Mouse (Mus musculus) MEL (cell line): ENCODE results near the gene Cdh23. TPM values are rescaled to one million over a fixed set of nuclear protein-coding genes. Genes with fewer than 3 reads are reported as not detected.

Experiments used
- DNase-seq: peaks from one replicate; pipeline ENCODE4 v3.0.0; 2011; ENCODE audit warnings: low read depth, low spot score
- H3K27ac ChIP-seq: 2 replicates; pipeline ENCODE4 v1.5.1; 2012; ENCODE audit warnings: low read depth, mild to moderate bottlenecking, control low read depth, low read length, moderate library complexity; ENCODE audit not compliant: control insufficient read depth
- H3K27me3 ChIP-seq, 2 experiments: fragments of 150-350 bp in 1 of 2; sonication (generic) in 1 of 2; 2 replicates each; pipeline ENCODE4 v1.6.1; 2012; ENCODE audit warnings: low read length in 2 of 2, mild to moderate bottlenecking in 2 of 2, improper control_type of control experiment in 1 of 2, moderate library complexity in 1 of 2; ENCODE audit not compliant: insufficient read depth in 2 of 2, control insufficient read depth in 1 of 2
- H3K36me3 ChIP-seq, 2 experiments: 2 replicates each; pipeline ENCODE4 v1.6.1; 2012 to 2014; ENCODE audit warnings: low read length in 2 of 2, improper control_type of control experiment in 1 of 2, inconsistent platforms in 1 of 2, mild to moderate bottlenecking in 1 of 2; ENCODE audit not compliant: insufficient read depth in 2 of 2, control insufficient read depth in 1 of 2
- H3K4me1 ChIP-seq, 2 experiments: fragments of 150-350 bp in 1 of 2; sonication (generic) in 1 of 2; 2 replicates each; pipeline ENCODE4 v1.6.1; 2012; ENCODE audit warnings: low read length in 2 of 2, improper control_type of control experiment in 1 of 2, mild to moderate bottlenecking in 1 of 2; ENCODE audit not compliant: insufficient read depth in 2 of 2, control insufficient read depth in 1 of 2
- H3K4me3 ChIP-seq, 2 experiments: fragments of 150-350 bp in 1 of 2; sonication (generic) in 1 of 2; 2 replicates each; pipeline ENCODE4 v1.5.1; 2012; ENCODE audit warnings: low read depth in 2 of 2, low read length in 2 of 2, mild to moderate bottlenecking in 2 of 2, moderate library complexity in 2 of 2, control low read depth in 1 of 2, improper control_type of control experiment in 1 of 2; ENCODE audit not compliant: control insufficient read depth in 1 of 2, insufficient read depth in 1 of 2
- H3K79me2 ChIP-seq: 2 replicates; pipeline ENCODE4 v1.6.1; 2012; ENCODE audit warnings: mild to moderate bottlenecking, low read length, moderate library complexity; ENCODE audit not compliant: control insufficient read depth, poor library complexity, insufficient read depth
- H3K9ac ChIP-seq: 2 replicates; pipeline ENCODE4 v1.6.1; 2012; ENCODE audit warnings: low read depth, mild to moderate bottlenecking, control low read depth, low read length, moderate library complexity; ENCODE audit not compliant: control insufficient read depth, poor library complexity, severe bottlenecking
- H3K9me3 ChIP-seq: fragments of 150-350 bp; sonication (generic); replicated peaks from 2 replicates; pipeline ENCODE4 v1.6.1; 2012; ENCODE audit warnings: mild to moderate bottlenecking, low read length, improper control_type of control experiment, moderate library complexity; ENCODE audit not compliant: insufficient read depth
- CHD1 ChIP-seq: IDR thresholded peaks from 2 replicates; pipeline ENCODE4 v1.6.1; 2012; ENCODE audit warnings: low read depth, mild to moderate bottlenecking, inconsistent platforms, low read length, improper control_type of control experiment
- CTCF ChIP-seq, 3 experiments: IDR thresholded peaks in 2 of 3; conservative IDR thresholded peaks in 1 of 3; 2 replicates each; pipeline ENCODE4 v1.5.1; 2011 to 2012; ENCODE audit warnings: low read length in 3 of 3, low read depth in 2 of 3, mild to moderate bottlenecking in 2 of 3, improper control_type of control experiment in 1 of 3, inconsistent platforms in 1 of 3, mixed read lengths in 1 of 3, moderate library complexity in 1 of 3; ENCODE audit not compliant: control insufficient read depth in 1 of 3, insufficient read depth in 1 of 3, poor library complexity in 1 of 3, severe bottlenecking in 1 of 3
- GABPA ChIP-seq: IDR thresholded peaks from 2 replicates; pipeline ENCODE4 v1.6.1; 2012; ENCODE audit warnings: low read depth, mild to moderate bottlenecking, inconsistent platforms, low read length, improper control_type of control experiment, moderate library complexity
- HCFC1 ChIP-seq: IDR thresholded peaks from 2 replicates; pipeline ENCODE4 v1.6.1; 2012; ENCODE audit warnings: low read depth, mild to moderate bottlenecking, inconsistent platforms, low read length, improper control_type of control experiment, moderate library complexity
- JUND ChIP-seq: IDR thresholded peaks from 2 replicates; pipeline ENCODE4 v1.6.1; 2011; ENCODE audit warnings: low read depth, mild to moderate bottlenecking, improper control_type of control experiment, low read length
- MAFK ChIP-seq: IDR thresholded peaks from 2 replicates; pipeline ENCODE4 v1.6.1; 2011; ENCODE audit warnings: low read depth, mild to moderate bottlenecking, low read length, improper control_type of control experiment, borderline replicate concordance
- MEF2A ChIP-seq: IDR thresholded peaks from 2 replicates; pipeline ENCODE4 v1.6.1; 2014; ENCODE audit warnings: low read depth, mild to moderate bottlenecking, inconsistent platforms, low read length, improper control_type of control experiment; ENCODE audit not compliant: poor library complexity, insufficient replicate concordance, severe bottlenecking; ENCODE audit errors: extremely low read depth
- MXI1 ChIP-seq: IDR thresholded peaks from 2 replicates; pipeline ENCODE4 v1.6.1; 2011; ENCODE audit warnings: mild to moderate bottlenecking, low read depth, low read length, improper control_type of control experiment
- MYB ChIP-seq: IDR thresholded peaks from 2 replicates; pipeline ENCODE4 v1.6.1; 2011; ENCODE audit warnings: mild to moderate bottlenecking, low read depth, low read length, improper control_type of control experiment
- MYC ChIP-seq: IDR thresholded peaks from 2 replicates; pipeline ENCODE4 v1.6.1; 2011; ENCODE audit warnings: low read depth, mild to moderate bottlenecking, low read length, improper control_type of control experiment, moderate library complexity
- POLR2A ChIP-seq, 2 experiments: IDR thresholded peaks; 2 replicates each; pipeline ENCODE4 v1.6.1; 2011 to 2012; ENCODE audit warnings: low read length in 2 of 2, mild to moderate bottlenecking in 2 of 2, control low read depth in 1 of 2, improper control_type of control experiment in 1 of 2, low read depth in 1 of 2, moderate library complexity in 1 of 2; ENCODE audit not compliant: control insufficient read depth in 1 of 2, insufficient read depth in 1 of 2, poor library complexity in 1 of 2
- POLR2AphosphoS2 ChIP-seq: IDR thresholded peaks from 2 replicates; pipeline ENCODE4 v1.6.1; 2011; ENCODE audit warnings: low read length, improper control_type of control experiment
- POLR2AphosphoS5 ChIP-seq: IDR thresholded peaks from 2 replicates; pipeline ENCODE4 v1.6.1; 2012; ENCODE audit warnings: low read depth, borderline replicate concordance, mild to moderate bottlenecking, inconsistent platforms, low read length, moderate library complexity, mixed read lengths
- RAD21 ChIP-seq: IDR thresholded peaks from 2 replicates; pipeline ENCODE4 v1.6.1; 2011; ENCODE audit warnings: mild to moderate bottlenecking, low read depth, low read length, improper control_type of control experiment
- RCOR1 ChIP-seq: IDR thresholded peaks from 2 replicates; pipeline ENCODE4 v1.6.1; 2012; ENCODE audit warnings: low read depth, mild to moderate bottlenecking, inconsistent platforms, low read length, improper control_type of control experiment
- SMC3 ChIP-seq: IDR thresholded peaks from 2 replicates; pipeline ENCODE4 v1.6.1; 2011; ENCODE audit warnings: low read depth, low read length, improper control_type of control experiment
- TAL1 ChIP-seq: IDR thresholded peaks from 2 replicates; pipeline ENCODE4 v1.6.1; 2012; ENCODE audit warnings: mild to moderate bottlenecking, inconsistent platforms, low read length, moderate library complexity, mixed read lengths
- TBP ChIP-seq: IDR thresholded peaks from 2 replicates; pipeline ENCODE4 v1.8.0; 2011; ENCODE audit warnings: low read depth, low read length, improper control_type of control experiment
- TCF12 ChIP-seq: IDR thresholded peaks from 2 replicates; pipeline ENCODE4 v1.6.1; 2014; ENCODE audit warnings: low read depth, mild to moderate bottlenecking, inconsistent platforms, low read length, improper control_type of control experiment, moderate library complexity
- UBTF ChIP-seq: IDR thresholded peaks from 2 replicates; pipeline ENCODE4 v1.6.1; 2012; ENCODE audit warnings: low read depth, mild to moderate bottlenecking, inconsistent platforms, low read length, improper control_type of control experiment, moderate library complexity, borderline replicate concordance; ENCODE audit not compliant: insufficient read depth
- USF1 ChIP-seq: IDR thresholded peaks from 2 replicates; pipeline ENCODE4 v1.6.1; 2014; ENCODE audit warnings: low read depth, mild to moderate bottlenecking, inconsistent platforms, low read length, improper control_type of control experiment, moderate library complexity
- USF2 ChIP-seq, 2 experiments: IDR thresholded peaks; 2 replicates each; pipeline ENCODE4 v1.6.1; 2011 to 2012; ENCODE audit warnings: improper control_type of control experiment in 2 of 2, low read length in 2 of 2, borderline replicate concordance in 1 of 2, inconsistent platforms in 1 of 2, low read depth in 1 of 2, mild to moderate bottlenecking in 1 of 2; ENCODE audit not compliant: insufficient read depth in 1 of 2
- ZC3H11A ChIP-seq: IDR thresholded peaks from 2 replicates; pipeline ENCODE4 v1.6.1; 2012; ENCODE audit warnings: low read depth, mild to moderate bottlenecking, inconsistent platforms, low read length, improper control_type of control experiment
- ZMIZ1 ChIP-seq: IDR thresholded peaks from 2 replicates; pipeline ENCODE4 v1.6.1; 2012; ENCODE audit warnings: low read depth, mild to moderate bottlenecking, inconsistent platforms, low read length, improper control_type of control experiment, moderate library complexity
- polyA plus RNA-seq, 2 experiments: library from polyadenylated mRNA; stranded (reverse) in 1 of 2; unstranded in 1 of 2; fragments of >175 nt in 1 of 2; fragments of >200 nt in 1 of 2; gene quantifications; 2 replicates each; pipeline versions ENCODE4 v1.2.1 to v1.2.4; 2012; ENCODE audit warnings: low replicate concordance in 2 of 2, low read depth in 1 of 2; ENCODE audit not compliant: insufficient read length in 2 of 2, insufficient read depth in 1 of 2, missing spikeins in 1 of 2
- total RNA-seq: library from RNA; depleted of rRNA; stranded (reverse); fragments of 300-350 nt; gene quantifications from 2 replicates; pipeline ENCODE4 v1.2.3, GENCODE M21; 2012

Gene Cdh23
- total and polyA plus RNA-seq, 3 experiments: 0.04 TPM; not detected in 2

DNA sequence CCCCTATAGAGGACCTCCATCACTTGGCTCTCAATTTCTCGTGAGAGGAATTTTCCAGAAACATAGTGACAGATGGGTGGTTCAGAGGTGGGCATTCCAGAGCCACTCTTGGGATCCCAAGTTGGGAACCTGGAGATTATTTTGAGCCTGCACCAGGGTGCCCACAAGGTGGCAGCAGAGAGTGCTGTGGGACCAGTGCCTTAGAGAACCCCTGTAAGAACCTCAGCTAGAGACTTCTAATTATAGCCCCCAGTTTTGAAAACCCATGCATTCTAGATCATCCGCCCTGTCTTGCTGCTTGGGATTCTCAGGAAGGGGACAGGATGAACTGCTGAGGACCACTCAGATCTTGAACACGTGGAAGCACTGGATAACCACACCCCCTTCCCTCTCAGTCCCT lies 278.2 kb downstream of the Cdh23 start:
- Histone ChIP-seq H3K4me1 (no peaks in the 10 kb centered on the region), H3K36me3 (no peaks in the 10 kb centered on the region), H3K27me3 (no peaks in the 10 kb centered on the region), H3K9me3 (no peaks in the 10 kb centered on the region), H3K27ac (no peak overlapping the region), H3K9ac (no peak overlapping the region), H3K4me3 (no peak overlapping the region), H3K79me2 (no peaks in the 10 kb centered on the region)
- TF ChIP-seq UBTF (no peak), ZMIZ1 (no peak), CTCF (IDR thresholded peaks at IDR 0.05 in 2 of 3, conservative IDR thresholded peaks at IDR 0.05 in 1 of 3; ENCODE audit: control insufficient read depth in 1 of 3, insufficient read depth in 1 of 3, low read depth in 2 of 3, low read length in 3 of 3, poor library complexity in 1 of 3, severe bottlenecking in 1 of 3) (peak; percentile 75 to 91 (median 89)), TAL1 (no peak), MEF2A (no peak), POLR2AphosphoS5 (no peak), USF2 (IDR thresholded peaks at IDR 0.05; ENCODE audit: borderline replicate concordance in 1 of 2, insufficient read depth in 1 of 2, low read depth in 1 of 2, low read length in 2 of 2) (no peak), RCOR1 (no peak), POLR2A (IDR thresholded peaks at IDR 0.05; ENCODE audit: control insufficient read depth in 1 of 2, insufficient read depth in 1 of 2, low read depth in 1 of 2, low read length in 2 of 2, poor library complexity in 1 of 2) (no peak), MXI1 (no peak), GABPA (no peak), JUND (no peak), TCF12 (no peak), ZC3H11A (peak; percentile 33; the same call in 1 of the 2 replicates), POLR2AphosphoS2 (no peak), USF1 (no peak), RAD21 (peak; percentile 50), MYB (no peak), MAFK (no peak), TBP (no peak), SMC3 (peak; percentile 84), HCFC1 (no peak)
- peak; percentile 48 for DNase-seq

DNA sequence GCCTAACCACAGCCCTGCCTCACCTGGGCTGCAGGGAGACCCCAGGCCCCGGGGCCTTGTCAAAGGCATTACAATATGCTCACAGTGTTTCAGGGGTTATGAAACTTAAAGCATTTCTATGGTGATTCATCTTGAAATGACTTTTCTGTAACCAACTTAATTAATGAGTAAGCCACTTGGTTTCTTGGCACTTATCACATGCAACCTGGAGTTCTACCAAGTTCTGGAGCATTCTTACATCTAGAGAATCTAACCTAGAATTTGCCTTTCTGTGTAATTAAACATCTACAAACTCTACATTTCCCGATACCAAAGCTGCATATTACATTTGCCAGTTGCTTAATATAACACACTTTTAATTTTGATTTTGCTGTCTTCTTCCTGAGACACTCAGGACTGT lies 279.2 kb downstream of the Cdh23 start:
- Histone ChIP-seq H3K4me3 (no peak overlapping the region), H3K4me1 (no peaks in the 10 kb centered on the region), H3K79me2 (no peaks in the 10 kb centered on the region), H3K9ac (no peak overlapping the region), H3K36me3 (no peaks in the 10 kb centered on the region), H3K27ac (no peak overlapping the region), H3K27me3 (no peaks in the 10 kb centered on the region), H3K9me3 (no peaks in the 10 kb centered on the region)
- no peak for DNase-seq
- TF ChIP-seq MYC (no peak), POLR2AphosphoS5 (no peak), CHD1 (no peak)
